Mouse (Mus musculus) stomach, embryonic 15.5 days (tissue): ENCODE measurements at regions not wholly inside any gene's neighbourhood (a gene's known extent, or its start where the extent isn't known, plus 50 kb on each side); places are given as distances from the start of the nearest gene placed in this dataset.

ENCODE experiments used
- ATAC-seq: fragments of 200-750 bp; cut with Nextera tagmentation; 2 replicates; pipeline ENCODE4 v1.8.0; 2017; ENCODE audit warnings: low read depth, moderate number of reproducible peaks, moderate TSS enrichment; ENCODE audit not compliant: insufficient read depth, low FRiP score
- H3K27ac ChIP-seq: fragments of 300-500 bp; sonication (generic); 2 replicates; pipeline ENCODE4 v1.5.1; 2015; ENCODE audit warnings: mild to moderate bottlenecking, inconsistent platforms
- H3K27me3 ChIP-seq: fragments of 300-500 bp; sonication (generic); replicated peaks from 2 replicates; pipeline ENCODE4 v1.6.1; 2015; ENCODE audit warnings: inconsistent platforms
- H3K36me3 ChIP-seq: fragments of 300-500 bp; sonication (generic); 2 replicates; pipeline ENCODE4 v1.6.1; 2015; ENCODE audit warnings: inconsistent platforms
- H3K4me1 ChIP-seq: fragments of 300-500 bp; sonication (generic); 2 replicates; pipeline ENCODE4 v1.6.1; 2015; ENCODE audit warnings: inconsistent platforms
- H3K4me2 ChIP-seq: fragments of 300-500 bp; sonication (generic); 2 replicates; pipeline ENCODE4 v1.6.1; 2015; ENCODE audit warnings: mild to moderate bottlenecking, inconsistent platforms
- H3K4me3 ChIP-seq: fragments of 300-500 bp; sonication (generic); replicated peaks from 2 replicates; pipeline ENCODE4 v1.5.1; 2015; ENCODE audit warnings: inconsistent platforms
- H3K9ac ChIP-seq: fragments of 300-500 bp; sonication (generic); 2 replicates; pipeline ENCODE4 v1.6.1; 2015; ENCODE audit warnings: inconsistent platforms
- H3K9me3 ChIP-seq: fragments of 300-500 bp; sonication (generic); 2 replicates; pipeline ENCODE4 v1.6.1; 2016; ENCODE audit warnings: inconsistent platforms
- WGBS: fragments of 180-500 bp; shearing (Covaris S2); methylation state at CpG from one replicate; pipeline ENCODE4 v1.1.7; 2015; 5-methylcytosine and 5-hydroxymethylcytosine counted together

DNA sequence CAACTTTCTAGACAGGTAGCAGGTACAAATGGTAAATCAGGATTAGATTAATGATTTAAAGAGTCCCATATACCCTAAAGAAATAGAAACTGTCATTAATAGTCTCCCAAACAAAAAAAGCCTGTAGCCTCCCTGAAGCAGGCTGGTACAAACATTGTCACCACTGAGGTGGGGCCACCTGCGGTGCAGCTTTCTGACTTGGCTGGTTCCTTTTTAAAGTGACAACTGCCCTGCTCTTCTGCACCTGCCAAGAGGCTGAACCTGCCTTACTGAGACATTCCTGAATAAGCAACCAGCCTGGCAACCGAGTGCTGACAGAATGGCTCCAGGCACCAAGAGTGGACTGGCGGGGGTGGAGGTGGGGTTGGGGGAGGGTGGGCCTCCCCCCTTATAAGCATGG lies 687.0 kb upstream of the Vrk2 start:
- no peaks in the 10 kb centered on the region for H3K4me1 ChIP-seq
- no peaks in the 10 kb centered on the region for H3K36me3 ChIP-seq
- WGBS, result 64% methylated on average over 3 of the region's 3 CpGs
- no peaks in the 10 kb centered on the region for H3K27me3 ChIP-seq
- no peak overlapping the region for H3K9ac ChIP-seq
- no peak overlapping the region for H3K4me2 ChIP-seq
- H3K9me3 ChIP-seq, result 0 out of 2 replicates have a peak, but pooled peaks cover 2% of the 10 kb centered on the region
- no peak overlapping the region for H3K4me3 ChIP-seq
- H3K27ac ChIP-seq, result no peak overlapping the region
- no peak for ATAC-seq

DNA sequence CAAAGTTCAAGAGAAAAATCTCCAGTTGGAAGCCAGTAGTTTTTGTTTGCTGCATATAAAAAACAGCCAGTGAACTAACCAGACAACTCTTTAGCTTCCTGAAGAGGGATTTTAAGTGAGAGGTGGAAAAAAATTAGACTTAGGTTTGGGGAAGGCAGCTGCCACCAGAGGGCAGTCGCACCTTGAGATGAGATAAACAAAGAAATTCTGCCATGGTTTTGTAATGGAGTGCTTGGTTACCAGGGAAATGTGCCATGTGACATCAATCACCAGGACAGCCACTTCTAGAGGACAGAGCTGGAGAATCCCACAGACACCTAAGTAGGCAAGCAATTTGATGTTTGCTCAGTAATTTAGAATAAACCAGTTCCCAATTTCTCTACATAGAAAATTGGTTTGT lies 670.5 kb upstream of the Vrk2 start:
- WGBS, result 0% methylated on average over 1 of the region's 1 CpGs
- ATAC-seq, result no peak

DNA sequence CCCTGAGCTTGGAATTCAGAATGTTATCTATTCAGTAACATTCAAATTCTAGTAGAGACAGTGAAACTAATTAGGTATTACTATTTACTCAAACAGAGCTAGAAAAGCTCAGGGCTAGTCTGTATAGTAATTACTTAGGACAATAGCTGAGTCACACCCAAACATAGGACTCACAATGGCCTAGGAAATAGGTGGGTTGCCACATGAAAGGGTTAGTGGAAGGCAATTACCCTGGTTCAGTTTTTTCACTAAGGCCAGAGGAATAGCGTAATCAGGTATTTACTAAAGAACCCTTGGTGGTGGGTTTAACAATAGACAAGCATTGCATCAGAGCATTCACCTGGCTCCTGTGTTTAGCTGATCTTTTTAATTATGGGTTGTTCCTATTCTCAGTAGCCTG lies 664.7 kb upstream of the Vrk2 start:
- H3K4me1 ChIP-seq, result no peaks in the 10 kb centered on the region
- H3K27ac ChIP-seq, result no peak overlapping the region
- ATAC-seq, result no peak
- no peak overlapping the region for H3K9ac ChIP-seq
- no peak overlapping the region for H3K4me3 ChIP-seq
- H3K36me3 ChIP-seq, result no peaks in the 10 kb centered on the region
- H3K9me3 ChIP-seq, result no peaks in the 10 kb centered on the region
- WGBS, result 81% methylated on average over 1 of the region's 1 CpGs
- H3K27me3 ChIP-seq, result no peaks in the 10 kb centered on the region
- H3K4me2 ChIP-seq, result no peak overlapping the region

More for the DNA sequence above, 670.5 kb upstream of the Vrk2 start:
- no peaks in the 10 kb centered on the region for H3K9me3 ChIP-seq
- no peak overlapping the region for H3K9ac ChIP-seq
- H3K4me3 ChIP-seq, result no peak overlapping the region
- H3K4me1 ChIP-seq, result no peaks in the 10 kb centered on the region
- H3K27ac ChIP-seq, result no peak overlapping the region
- no peaks in the 10 kb centered on the region for H3K36me3 ChIP-seq
- H3K4me2 ChIP-seq, result no peak overlapping the region
- no peaks in the 10 kb centered on the region for H3K27me3 ChIP-seq

DNA sequence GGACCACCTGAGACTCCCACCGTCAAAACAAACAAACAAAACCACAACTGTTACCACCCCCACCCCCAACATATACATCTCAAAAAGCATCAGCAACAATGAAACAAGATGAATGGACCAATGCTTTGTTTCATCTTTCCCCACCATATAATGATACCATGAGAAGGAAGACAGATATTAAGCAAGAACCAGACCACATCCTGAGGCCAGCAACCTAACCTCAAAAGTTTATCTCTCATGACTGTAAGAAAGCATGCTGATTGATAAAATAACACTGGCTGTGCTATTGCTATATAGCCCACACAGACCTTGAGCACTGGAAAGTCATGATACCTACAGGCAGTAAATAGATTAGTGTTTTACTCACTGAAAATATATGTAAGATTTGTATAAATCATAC lies 642.1 kb upstream of the Vrk2 start:
- no peaks in the 10 kb centered on the region for H3K27me3 ChIP-seq
- no peaks in the 10 kb centered on the region for H3K9me3 ChIP-seq
- H3K4me2 ChIP-seq, result no peak overlapping the region
- WGBS, result 79% methylated on average over 1 of the region's 1 CpGs
- no peak overlapping the region for H3K9ac ChIP-seq
- no peaks in the 10 kb centered on the region for H3K4me1 ChIP-seq
- no peak overlapping the region for H3K4me3 ChIP-seq
- ATAC-seq, result no peak
- H3K36me3 ChIP-seq, result no peaks in the 10 kb centered on the region
- H3K27ac ChIP-seq, result no peak overlapping the region

DNA sequence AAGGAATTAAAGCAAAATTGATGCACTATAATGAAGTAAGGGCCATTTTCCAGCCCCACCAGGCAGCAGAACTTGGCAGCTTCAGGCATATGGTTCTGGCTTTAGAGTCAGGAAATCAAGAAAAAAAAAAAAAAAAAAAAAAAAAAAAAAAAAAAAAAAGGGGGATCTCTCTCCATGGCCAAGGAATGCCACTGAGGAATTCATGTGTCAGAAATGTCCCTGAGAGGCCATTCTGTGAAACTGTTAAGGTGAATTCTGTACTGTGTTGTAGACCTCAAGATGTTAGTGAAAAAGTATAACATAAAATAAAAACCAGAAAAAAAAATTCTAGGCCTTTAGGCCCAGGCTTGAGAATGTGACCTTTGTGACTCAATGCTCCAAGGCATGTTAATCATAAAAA lies 632.7 kb upstream of the Vrk2 start:
- Histone ChIP-seq H3K27me3 (no peaks in the 10 kb centered on the region), H3K36me3 (no peaks in the 10 kb centered on the region), H3K4me1 (no peaks in the 10 kb centered on the region), H3K9me3 (no peaks in the 10 kb centered on the region), H3K4me3 (no peak overlapping the region), H3K27ac (no peak overlapping the region), H3K9ac (no peak overlapping the region), H3K4me2 (no peak overlapping the region)
- ATAC-seq, result no peak

DNA sequence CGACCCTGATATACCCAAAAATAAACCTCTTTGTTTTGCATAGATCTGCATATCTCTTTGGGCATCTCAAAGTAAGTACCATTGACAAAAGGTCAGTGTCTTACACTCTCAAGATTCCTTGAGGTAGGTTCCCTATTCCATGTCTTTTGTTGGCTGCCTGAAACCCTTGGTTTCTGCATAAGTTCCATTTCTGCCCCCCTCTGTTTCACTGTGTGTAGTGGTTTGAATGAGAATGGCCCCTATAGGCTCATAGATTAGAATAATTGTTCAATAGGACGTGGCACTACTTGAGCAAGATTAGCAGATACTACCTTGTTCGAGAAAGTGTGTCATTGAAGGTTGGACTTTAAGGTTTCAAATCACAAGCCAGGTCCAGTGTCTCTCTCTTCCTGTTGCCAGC lies 628.6 kb upstream of the Vrk2 start:
- no peaks in the 10 kb centered on the region for H3K36me3 ChIP-seq
- H3K4me1 ChIP-seq, result no peaks in the 10 kb centered on the region
- H3K4me2 ChIP-seq, result no peak overlapping the region
- H3K9ac ChIP-seq, result no peak overlapping the region
- H3K27ac ChIP-seq, result no peak overlapping the region
- H3K27me3 ChIP-seq, result no peaks in the 10 kb centered on the region
- H3K4me3 ChIP-seq, result no peak overlapping the region
- no peak for ATAC-seq
- 71% methylated on average over 3 of the region's 3 CpGs for WGBS
- H3K9me3 ChIP-seq, result no peaks in the 10 kb centered on the region

DNA sequence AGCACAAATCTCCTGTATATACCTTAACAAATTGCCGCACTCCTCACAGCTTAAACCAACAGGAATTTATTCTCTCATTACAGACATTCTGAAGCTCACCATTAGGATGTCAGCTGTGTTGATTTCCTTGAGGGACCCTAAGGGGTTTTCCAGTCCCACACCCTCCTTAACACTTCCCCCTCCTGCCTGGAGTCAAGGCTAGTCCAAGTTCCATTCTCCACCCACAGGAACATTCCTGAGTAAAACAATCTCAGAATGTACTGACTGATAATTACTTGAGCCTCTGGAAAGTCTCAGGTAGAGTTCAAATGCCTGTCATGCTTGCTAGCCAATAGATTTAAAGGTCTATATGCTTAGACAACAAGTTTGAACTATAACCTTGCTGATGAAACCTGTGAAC lies 628.2 kb upstream of the Vrk2 start:
- Histone ChIP-seq H3K9me3 (no peaks in the 10 kb centered on the region), H3K27ac (no peak overlapping the region), H3K27me3 (no peaks in the 10 kb centered on the region), H3K4me3 (no peak overlapping the region), H3K36me3 (no peaks in the 10 kb centered on the region), H3K9ac (no peak overlapping the region), H3K4me2 (no peak overlapping the region), H3K4me1 (no peaks in the 10 kb centered on the region)
- WGBS, result 78% methylated on average over 1 of the region's 1 CpGs
- no peak for ATAC-seq

DNA sequence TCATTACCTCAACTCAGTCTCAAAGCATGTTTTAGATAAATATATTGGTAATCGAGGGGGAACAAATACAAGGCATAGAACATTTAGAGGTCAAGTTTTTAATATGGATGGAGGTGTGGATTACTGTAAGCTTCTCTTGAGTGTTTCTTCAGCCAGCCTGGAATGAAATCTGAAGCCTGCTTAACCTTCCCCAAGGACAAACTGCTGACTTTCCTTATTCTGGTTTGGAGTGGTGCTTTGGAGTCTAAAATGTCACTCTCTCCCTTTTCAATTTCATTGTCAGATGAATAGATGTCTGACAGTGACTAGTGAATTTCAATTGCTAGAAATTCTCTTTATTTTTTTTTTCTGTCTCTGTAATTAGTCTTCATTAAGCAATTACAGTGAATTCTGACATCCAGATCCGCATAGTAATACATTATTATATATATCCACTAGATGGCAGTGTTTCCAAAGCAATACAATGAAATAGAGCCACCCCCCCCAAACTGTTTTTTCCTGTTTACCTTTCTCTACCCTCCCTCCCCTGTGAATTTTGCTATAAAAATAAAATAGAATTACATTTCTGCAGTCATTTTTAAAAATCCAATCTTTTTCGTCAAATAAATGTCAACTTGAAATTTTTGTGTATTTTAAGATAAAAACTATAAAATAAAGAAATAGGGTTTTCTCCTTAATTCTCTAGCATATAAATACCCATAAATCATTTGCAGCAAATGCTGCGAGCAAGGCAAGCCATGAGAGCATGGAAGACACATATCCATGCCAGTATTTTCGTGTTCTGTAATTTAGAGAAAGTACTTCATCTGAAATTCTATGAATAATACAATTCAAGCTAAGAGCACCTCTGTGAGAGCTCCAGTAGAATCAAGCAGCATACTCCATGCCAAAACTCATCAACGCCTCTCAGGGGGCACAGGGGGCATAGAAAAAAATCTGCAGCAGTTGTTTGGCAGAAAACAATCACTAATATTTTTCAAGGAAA lies 626.2 kb upstream of the Vrk2 start:
- Histone ChIP-seq H3K4me3 (no peak overlapping the region), H3K9ac (no peak overlapping the region), H3K27ac (no peak overlapping the region), H3K4me2 (no peak overlapping the region), H3K36me3 (no peaks in the 10 kb centered on the region), H3K27me3 (no peaks in the 10 kb centered on the region), H3K4me1 (no peaks in the 10 kb centered on the region), H3K9me3 (no peaks in the 10 kb centered on the region)
- 33% methylated on average over 6 of the region's 6 CpGs for WGBS
- no peak for ATAC-seq

DNA sequence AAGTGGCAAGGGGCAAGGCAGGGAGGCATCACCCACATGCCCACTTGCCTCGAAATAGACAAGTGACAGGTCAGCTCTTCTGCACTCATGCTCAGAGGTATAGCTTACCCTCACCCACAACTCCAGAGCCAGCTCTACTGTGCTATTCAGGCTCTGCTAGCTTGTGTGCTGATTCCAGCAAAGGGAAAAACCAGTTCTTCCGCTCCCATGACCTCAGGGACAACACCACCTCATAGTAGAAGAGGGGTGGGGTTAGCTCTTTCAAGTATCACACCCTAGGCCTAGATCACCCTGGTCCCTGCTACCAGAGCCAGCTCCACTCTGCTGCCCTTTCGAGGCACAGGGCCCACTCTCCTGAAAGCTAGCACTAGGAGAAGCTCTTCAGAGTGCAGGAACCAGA lies 622.0 kb upstream of the Vrk2 start:
- Histone ChIP-seq H3K36me3 (no peaks in the 10 kb centered on the region), H3K9me3 (no peaks in the 10 kb centered on the region), H3K9ac (no peak overlapping the region), H3K4me2 (no peak overlapping the region), H3K4me3 (no peak overlapping the region), H3K27me3 (no peaks in the 10 kb centered on the region), H3K27ac (no peak overlapping the region), H3K4me1 (no peaks in the 10 kb centered on the region)
- peak; percentile 88 for ATAC-seq
- WGBS, result 60% methylated on average over 3 of the region's 3 CpGs

DNA sequence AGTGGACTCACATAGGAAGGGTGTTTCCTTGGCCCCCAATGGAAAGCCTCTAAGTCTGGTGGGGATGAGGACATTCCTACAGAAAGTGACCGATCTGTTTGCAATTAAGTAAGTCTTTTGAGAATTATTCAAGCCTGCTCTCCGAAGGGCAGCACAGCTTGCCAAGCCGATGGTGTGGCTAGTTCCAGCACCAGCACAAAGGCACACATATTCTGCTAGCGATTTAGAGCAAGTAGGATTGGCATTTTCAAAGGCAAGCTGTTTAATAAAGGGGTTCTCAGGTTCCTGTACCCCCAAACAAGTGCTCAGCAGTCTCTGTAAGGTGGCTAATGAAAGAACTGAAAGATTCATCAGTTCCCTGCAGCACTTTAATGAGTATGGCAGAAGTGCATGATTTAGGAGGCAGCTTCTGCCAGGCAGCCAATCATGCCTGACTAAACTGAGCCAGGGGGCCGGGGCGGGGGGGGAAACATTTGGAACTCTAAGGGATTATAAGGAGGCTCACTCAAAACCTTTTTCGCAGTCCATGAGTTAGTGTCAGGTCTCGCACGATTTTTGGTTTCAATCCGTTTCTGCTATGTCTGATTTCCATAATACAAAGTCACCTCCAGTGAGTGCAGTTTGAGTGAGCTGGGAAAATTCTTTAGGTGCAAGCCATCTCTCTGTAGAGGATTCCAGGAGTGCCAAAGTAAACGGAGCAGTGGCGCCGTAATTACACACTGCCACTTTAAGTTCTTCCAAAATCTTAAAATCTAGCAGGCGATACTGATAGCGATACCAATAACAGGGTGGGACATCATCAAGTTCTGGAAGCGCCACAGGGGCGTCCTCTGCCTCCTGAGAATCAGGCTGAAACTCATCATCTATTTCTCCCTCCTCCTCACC lies 609.8 kb upstream of the Vrk2 start:
- no peaks in the 10 kb centered on the region for H3K4me1 ChIP-seq
- H3K4me3 ChIP-seq, result no peak overlapping the region
- no peak overlapping the region for H3K4me2 ChIP-seq
- ATAC-seq, result no peak
- WGBS, result 81% methylated on average over 17 of the region's 17 CpGs
- H3K9ac ChIP-seq, result no peak overlapping the region
- no peak overlapping the region for H3K27ac ChIP-seq
- no peaks in the 10 kb centered on the region for H3K36me3 ChIP-seq
- no peaks in the 10 kb centered on the region for H3K9me3 ChIP-seq
- H3K27me3 ChIP-seq, result no peaks in the 10 kb centered on the region

DNA sequence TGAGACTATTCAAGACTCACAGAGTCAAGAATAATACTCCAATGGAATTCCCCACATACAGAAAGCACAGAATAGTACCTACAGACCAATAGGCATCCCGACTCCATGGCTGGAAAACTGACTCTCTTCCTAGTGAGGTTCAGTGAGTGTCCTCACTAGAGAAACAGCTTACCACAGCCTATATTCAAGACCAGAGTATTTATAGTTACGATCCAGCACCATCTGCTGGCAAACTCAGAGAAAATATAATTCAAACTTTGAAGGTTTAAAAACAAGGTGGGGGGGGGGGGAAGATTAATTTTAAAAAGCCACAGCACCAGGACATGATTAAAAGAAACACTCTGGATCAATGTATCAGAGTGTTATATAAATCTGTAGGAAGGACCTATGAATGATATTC lies 590.2 kb upstream of the Vrk2 start:
- ATAC-seq, result no peak
- no peak overlapping the region for H3K9ac ChIP-seq
- 71% methylated on average over 2 of the region's 2 CpGs for WGBS
- H3K4me2 ChIP-seq, result no peak overlapping the region
- H3K27me3 ChIP-seq, result no peaks in the 10 kb centered on the region
- no peaks in the 10 kb centered on the region for H3K4me1 ChIP-seq
- H3K36me3 ChIP-seq, result no peaks in the 10 kb centered on the region
- H3K9me3 ChIP-seq, result no peaks in the 10 kb centered on the region
- H3K4me3 ChIP-seq, result no peak overlapping the region
- no peak overlapping the region for H3K27ac ChIP-seq

DNA sequence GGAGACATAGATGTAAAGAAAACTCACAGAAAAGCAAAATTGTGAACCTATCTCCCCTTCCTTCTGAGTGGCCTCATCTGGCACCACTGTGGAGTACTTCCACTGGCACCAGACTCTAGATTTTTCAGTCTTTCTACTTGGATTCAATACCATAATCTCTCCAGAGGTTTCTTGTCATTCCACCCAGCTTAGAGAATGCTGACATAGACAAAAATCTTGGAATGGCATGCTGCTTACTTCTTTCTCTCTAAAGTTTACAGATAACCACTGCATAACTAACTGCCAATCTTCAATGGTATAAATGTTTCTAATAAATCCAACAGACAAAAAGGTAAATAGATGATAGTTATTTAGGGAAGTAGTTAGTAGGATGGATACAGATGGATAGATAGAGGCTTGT lies 589.6 kb upstream of the Vrk2 start:
- no peaks in the 10 kb centered on the region for H3K27me3 ChIP-seq
- ATAC-seq, result no peak
- H3K4me3 ChIP-seq, result no peak overlapping the region
- no peak overlapping the region for H3K4me2 ChIP-seq
- no peak overlapping the region for H3K27ac ChIP-seq
- no peaks in the 10 kb centered on the region for H3K36me3 ChIP-seq
- no peaks in the 10 kb centered on the region for H3K4me1 ChIP-seq
- no peaks in the 10 kb centered on the region for H3K9me3 ChIP-seq
- no peak overlapping the region for H3K9ac ChIP-seq
